Mouse (Mus musculus) CH12.LX (cell line): ENCODE results near the gene 2900011O08Rik. TPM values are rescaled to one million over a fixed set of nuclear protein-coding genes. Genes with fewer than 3 reads are reported as not detected.

ENCODE experiments used
- DNase-seq: peaks from one replicate; pipeline ENCODE4 v3.0.0-alpha.2; 2013; ENCODE audit errors: extremely low read depth
- H3K27ac ChIP-seq: 2 replicates; pipeline ENCODE4 v1.5.1; 2012; ENCODE audit warnings: low read depth, mild to moderate bottlenecking, control low read depth, moderate library complexity; ENCODE audit not compliant: insufficient read depth
- H3K27me3 ChIP-seq: replicated peaks from 2 replicates; pipeline ENCODE3; 2012; ENCODE audit warnings: inconsistent platforms
- H3K36me3 ChIP-seq, 2 experiments: replicated peaks in 1 of 2; 2 replicates each; pipeline versions ENCODE3 to v1.6.1; 2012; ENCODE audit warnings: inconsistent platforms in 1 of 2, low read length in 1 of 2, mild to moderate bottlenecking in 1 of 2, mixed read lengths in 1 of 2, moderate library complexity in 1 of 2; ENCODE audit not compliant: control insufficient read depth in 1 of 2, insufficient read depth in 1 of 2
- H3K4me1 ChIP-seq, 2 experiments: 2 replicates each; pipeline ENCODE4 v1.6.1; 2012; ENCODE audit warnings: inconsistent platforms in 1 of 2, moderate library complexity in 1 of 2; ENCODE audit not compliant: insufficient read depth in 2 of 2, control insufficient read depth in 1 of 2
- H3K4me2 ChIP-seq: 2 replicates; pipeline ENCODE4 v1.6.1; 2012; ENCODE audit warnings: low read depth, mild to moderate bottlenecking, control low read depth; ENCODE audit not compliant: poor library complexity, insufficient read depth, severe bottlenecking
- H3K4me3 ChIP-seq, 3 experiments: fragments of 150-350 bp in 1 of 3; sonication (generic) in 1 of 3; replicated peaks in 1 of 3; 2 replicates each; pipeline versions ENCODE3 to v1.5.1; 2011 to 2012; ENCODE audit warnings: low read depth in 2 of 3, low read length in 2 of 3, mild to moderate bottlenecking in 2 of 3, moderate library complexity in 2 of 3, control low read depth in 1 of 3, improper control_type of control experiment in 1 of 3, inconsistent platforms in 1 of 3, mixed read lengths in 1 of 3; ENCODE audit not compliant: poor library complexity in 1 of 3
- H3K79me2 ChIP-seq: replicated peaks from 2 replicates; pipeline ENCODE4 v1.6.1; 2012; ENCODE audit warnings: mild to moderate bottlenecking, moderate library complexity; ENCODE audit not compliant: control insufficient read depth, poor library complexity, insufficient read depth, severe bottlenecking; ENCODE audit errors: extremely low read depth
- H3K9ac ChIP-seq: 2 replicates; pipeline ENCODE4 v1.6.1; 2012; ENCODE audit warnings: low read depth, mild to moderate bottlenecking, control low read depth, moderate library complexity; ENCODE audit not compliant: insufficient read depth
- H3K9me3 ChIP-seq: replicated peaks from 2 replicates; pipeline ENCODE3; 2012; ENCODE audit warnings: low read length, inconsistent platforms, mixed read lengths
- BHLHE40 ChIP-seq: IDR thresholded peaks from 2 replicates; pipeline ENCODE4 v1.6.1; 2011; ENCODE audit warnings: mild to moderate bottlenecking, low read depth, low read length, improper control_type of control experiment
- CHD1 ChIP-seq: IDR thresholded peaks from 2 replicates; pipeline ENCODE4 v1.6.1; 2012; ENCODE audit warnings: low read depth, low read length, improper control_type of control experiment, inconsistent platforms
- CTCF ChIP-seq, 2 experiments: IDR thresholded peaks in 1 of 2; conservative IDR thresholded peaks in 1 of 2; 2 replicates each; pipeline ENCODE4 v1.5.1; 2011 to 2012; ENCODE audit warnings: low read depth in 2 of 2, low read length in 2 of 2, improper control_type of control experiment in 1 of 2, inconsistent platforms in 1 of 2, mild to moderate bottlenecking in 1 of 2, moderate library complexity in 1 of 2
- ELF1 ChIP-seq: IDR thresholded peaks from 2 replicates; pipeline ENCODE4 v1.6.1; 2014; ENCODE audit warnings: low read depth, mild to moderate bottlenecking, inconsistent platforms, low read length, improper control_type of control experiment
- EP300 ChIP-seq: IDR thresholded peaks from 2 replicates; pipeline ENCODE4 v1.6.1; 2011; ENCODE audit warnings: low read length, improper control_type of control experiment
- GABPA ChIP-seq: IDR thresholded peaks from 2 replicates; pipeline ENCODE4 v1.6.1; 2012; ENCODE audit warnings: low read depth, low read length, improper control_type of control experiment, inconsistent platforms; ENCODE audit not compliant: insufficient replicate concordance
- HCFC1 ChIP-seq: IDR thresholded peaks from 2 replicates; pipeline ENCODE4 v1.6.1; 2012; ENCODE audit warnings: low read depth, mild to moderate bottlenecking, inconsistent platforms, low read length, improper control_type of control experiment
- JUN ChIP-seq: IDR thresholded peaks from 2 replicates; pipeline ENCODE4 v1.6.1; 2011; ENCODE audit warnings: low read depth, mild to moderate bottlenecking, low read length, improper control_type of control experiment, moderate library complexity; ENCODE audit not compliant: insufficient read depth
- JUND ChIP-seq: conservative IDR thresholded peaks from 2 replicates; pipeline ENCODE4 v1.6.1; 2011; ENCODE audit warnings: low read depth, low read length, improper control_type of control experiment
- KAT2A ChIP-seq: IDR thresholded peaks from 2 replicates; pipeline ENCODE4 v1.6.1; 2012; ENCODE audit warnings: low read length, improper control_type of control experiment, inconsistent platforms; ENCODE audit not compliant: insufficient replicate concordance
- MAFK ChIP-seq: IDR thresholded peaks from 2 replicates; pipeline ENCODE4 v1.6.1; 2011; ENCODE audit warnings: low read length, improper control_type of control experiment; ENCODE audit not compliant: insufficient replicate concordance
- MAX ChIP-seq: IDR thresholded peaks from 2 replicates; pipeline ENCODE4 v1.6.1; 2011; ENCODE audit warnings: low read length, improper control_type of control experiment
- MAZ ChIP-seq: IDR thresholded peaks from 2 replicates; pipeline ENCODE4 v1.6.1; 2012; ENCODE audit warnings: low read depth, mild to moderate bottlenecking, inconsistent platforms, low read length, improper control_type of control experiment, moderate library complexity
- MXI1 ChIP-seq: IDR thresholded peaks from 2 replicates; pipeline ENCODE4 v1.6.1; 2011; ENCODE audit warnings: mild to moderate bottlenecking, low read depth, low read length, improper control_type of control experiment
- NELFE ChIP-seq: IDR thresholded peaks from 2 replicates; pipeline ENCODE4 v1.6.1; 2011; ENCODE audit warnings: low read depth, low read length, improper control_type of control experiment
- NRF1 ChIP-seq: IDR thresholded peaks from 2 replicates; pipeline ENCODE4 v1.6.1; 2014; ENCODE audit warnings: low read depth, mild to moderate bottlenecking, inconsistent platforms, low read length, improper control_type of control experiment, moderate library complexity
- PAX5 ChIP-seq: IDR thresholded peaks from 2 replicates; pipeline ENCODE4 v1.6.1; 2012; ENCODE audit warnings: low read length, inconsistent platforms, mixed read lengths
- POLR2A ChIP-seq: IDR thresholded peaks from 2 replicates; pipeline ENCODE4 v1.6.1; 2011; ENCODE audit warnings: low read depth, mild to moderate bottlenecking, improper control_type of control experiment, low read length
- POLR2AphosphoS2 ChIP-seq: IDR thresholded peaks from 2 replicates; pipeline ENCODE4 v1.6.1; 2011; ENCODE audit warnings: low read depth, low read length, improper control_type of control experiment
- SMC3 ChIP-seq: IDR thresholded peaks from 2 replicates; pipeline ENCODE4 v1.6.1; 2011; ENCODE audit warnings: low read depth, low read length, improper control_type of control experiment
- TBP ChIP-seq: conservative IDR thresholded peaks from 2 replicates; pipeline ENCODE4 v1.6.1; 2011; ENCODE audit warnings: low read depth, low read length, improper control_type of control experiment
- UBTF ChIP-seq: IDR thresholded peaks from 2 replicates; pipeline ENCODE4 v1.6.1; 2012; ENCODE audit warnings: low read depth, mild to moderate bottlenecking, inconsistent platforms, low read length, improper control_type of control experiment, moderate library complexity
- USF2 ChIP-seq: conservative IDR thresholded peaks from 2 replicates; pipeline ENCODE4 v1.6.1; 2011; ENCODE audit warnings: low read depth, low read length, improper control_type of control experiment
- ZC3H11A ChIP-seq: IDR thresholded peaks from 2 replicates; pipeline ENCODE4 v1.6.1; 2012; ENCODE audit warnings: low read depth, mild to moderate bottlenecking, inconsistent platforms, low read length, improper control_type of control experiment
- ZKSCAN1 ChIP-seq: IDR thresholded peaks from 2 replicates; pipeline ENCODE4 v1.6.1; 2012; ENCODE audit warnings: low read depth, inconsistent platforms, low read length, improper control_type of control experiment, borderline replicate concordance
- ZMIZ1 ChIP-seq: IDR thresholded peaks from 2 replicates; pipeline ENCODE4 v1.6.1; 2012; ENCODE audit warnings: low read depth, mild to moderate bottlenecking, inconsistent platforms, low read length, improper control_type of control experiment
- ZNF384 ChIP-seq: IDR thresholded peaks from 2 replicates; pipeline ENCODE4 v1.6.1; 2012; ENCODE audit warnings: low read depth, low read length, improper control_type of control experiment, inconsistent platforms
- dilution Hi-C: fragments of 300-500 bp; cut with MboI; formaldehyde crosslinking; loops from 2 replicates; pipeline ENCODE4 v1.14.3; 2020; ENCODE audit warnings: low sequenced_read_pairs; ENCODE audit not compliant: extremely low pct_unique_long_range_greater_than_20kb, extremely low pct_ligation_motif_present
- in situ Hi-C: fragments of 300-500 bp; cut with MboI; formaldehyde crosslinking; loops from 3 replicates; pipeline ENCODE4 v1.14.3; 2019; ENCODE audit warnings: low sequenced_read_pairs, low pct_ligation_motif_present, low pct_unique_long_range_greater_than_20kb, mixed read lengths
- polyA plus RNA-seq: library from polyadenylated mRNA; unstranded; fragments of >175 nt; gene quantifications from 2 replicates; pipeline ENCODE4 v1.2.1, GENCODE M21; 2012; ENCODE audit warnings: low read depth; ENCODE audit not compliant: insufficient read length
- total RNA-seq, 2 experiments: library from RNA; depleted of rRNA; stranded (reverse); fragments of 300-350 nt in 1 of 2; fragments of >200 nt in 1 of 2; gene quantifications; 2 replicates each; pipeline ENCODE4 v1.2.3; 2012 to 2014

The 2900011O08Rik gene
- total and polyA plus RNA-seq, 3 experiments = not detected

- dilution Hi-C loops = no loop called here
Observed at GRCm38 (mm10) chr16:13992518-13993248, 6.3 kb downstream of the 2900011O08Rik start.

GRCm38 (mm10) chr16:13994076-13994475 is 7.7 kb downstream of the 2900011O08Rik start:
- Histone ChIP-seq H3K79me2 (no peaks in the 10 kb centered on the region), H3K27ac (no peak overlapping the region), H3K9ac (no peak overlapping the region), H3K27me3 (no peaks in the 10 kb centered on the region), H3K9me3 (no peaks in the 10 kb centered on the region), H3K4me3 (no peak overlapping the region), H3K4me2 (no peak overlapping the region), H3K36me3 (no peaks in the 10 kb centered on the region), H3K4me1 (peaks cover 0 to 5% of the 10 kb centered on the region in 2 experiments; a peak in 1 of 4 replicates)
- DNase-seq = no peak
- dilution Hi-C loops = no loop called here
- in situ Hi-C loops = no loop called here
- TF ChIP-seq CTCF (conservative IDR thresholded peaks at IDR 0.05 in 1 of 2, IDR thresholded peaks at IDR 0.05 in 1 of 2; ENCODE audit: low read depth in 2 of 2, low read length in 2 of 2) (no peak), NELFE (no peak), MXI1 (no peak), USF2 (no peak), KAT2A (no peak), ZC3H11A (no peak), GABPA (no peak), ZNF384 (no peak), ZMIZ1 (no peak), HCFC1 (no peak), MAFK (no peak), JUN (no peak), PAX5 (no peak), EP300 (no peak), ELF1 (no peak), BHLHE40 (no peak), MAZ (no peak), SMC3 (no peak)
- TF ChIP-seq, all 38 proteins: peak for 0

More at GRCm38 (mm10) chr16:13992518-13993248, 6.3 kb downstream of the 2900011O08Rik start:
- no peak for DNase-seq
- Histone ChIP-seq H3K27ac (no peak overlapping the region), H3K9ac (no peak overlapping the region), H3K36me3 (no peaks in the 10 kb centered on the region), H3K4me1 (no peaks in the 10 kb centered on the region), H3K27me3 (no peaks in the 10 kb centered on the region), H3K4me3 (no peak overlapping the region), H3K79me2 (no peaks in the 10 kb centered on the region), H3K4me2 (no peak overlapping the region), H3K9me3 (no peaks in the 10 kb centered on the region)
- in situ Hi-C loops = no loop called here
- TF ChIP-seq POLR2A = no peak
- TF ChIP-seq JUND = no peak
- no peak for TF ChIP-seq ZNF384
- no peak for TF ChIP-seq MXI1
- no peak for TF ChIP-seq MAZ
- no peak for TF ChIP-seq CTCF (conservative IDR thresholded peaks at IDR 0.05 in 1 of 2, IDR thresholded peaks at IDR 0.05 in 1 of 2; ENCODE audit: low read depth in 2 of 2, low read length in 2 of 2)
- no peak for TF ChIP-seq ZKSCAN1
- TF ChIP-seq MAX = no peak
- no peak for TF ChIP-seq TBP
- TF ChIP-seq UBTF = no peak
- TF ChIP-seq NRF1 = no peak
- TF ChIP-seq CHD1 = no peak
- no peak for TF ChIP-seq USF2
- no peak for TF ChIP-seq GABPA
- no peak for TF ChIP-seq POLR2AphosphoS2
